Mouse (Mus musculus): ENCODE data around the gene Dock4. TPM values are rescaled to one million over a fixed set of nuclear protein-coding genes. Genes with fewer than 3 reads are reported as not detected.

Gene Dock4
- total RNA-seq, 2 experiments from 2014 or later = 13.9 to 14.8 TPM

GRCm38 (mm10) chr12:40445206-40445605, 546 bp upstream of the Dock4 start:
- Histone ChIP-seq H3K4me3 (peak overlapping the region; percentile 92), H3K27ac (peak overlapping the region; percentile 94)
- TF ChIP-seq CTCF (IDR thresholded peaks at IDR 0.05) = no peak
- no peak for DNase-seq
- intact Hi-C loops (cut with DNase I) = loop anchor here (5.0 kb wide), 1 partner anchor 188 kb away; no protein-coding TSS in a partner anchor

- peak; percentile 17; the same call in 1 of the 2 replicates for TF ChIP-seq CTCF (IDR thresholded peaks at IDR 0.05)
- intact Hi-C loops (cut with DNase I) = loop anchor here (2.0 to 5.0 kb wide), 2 partner anchors 52 to 189 kb away; no protein-coding TSS in a partner anchor
- DNase-seq = peak; percentile 76
These were observed 964 bp downstream of the Dock4 start for GRCm38 (mm10) chr12:40446450-40447381.

DNA sequence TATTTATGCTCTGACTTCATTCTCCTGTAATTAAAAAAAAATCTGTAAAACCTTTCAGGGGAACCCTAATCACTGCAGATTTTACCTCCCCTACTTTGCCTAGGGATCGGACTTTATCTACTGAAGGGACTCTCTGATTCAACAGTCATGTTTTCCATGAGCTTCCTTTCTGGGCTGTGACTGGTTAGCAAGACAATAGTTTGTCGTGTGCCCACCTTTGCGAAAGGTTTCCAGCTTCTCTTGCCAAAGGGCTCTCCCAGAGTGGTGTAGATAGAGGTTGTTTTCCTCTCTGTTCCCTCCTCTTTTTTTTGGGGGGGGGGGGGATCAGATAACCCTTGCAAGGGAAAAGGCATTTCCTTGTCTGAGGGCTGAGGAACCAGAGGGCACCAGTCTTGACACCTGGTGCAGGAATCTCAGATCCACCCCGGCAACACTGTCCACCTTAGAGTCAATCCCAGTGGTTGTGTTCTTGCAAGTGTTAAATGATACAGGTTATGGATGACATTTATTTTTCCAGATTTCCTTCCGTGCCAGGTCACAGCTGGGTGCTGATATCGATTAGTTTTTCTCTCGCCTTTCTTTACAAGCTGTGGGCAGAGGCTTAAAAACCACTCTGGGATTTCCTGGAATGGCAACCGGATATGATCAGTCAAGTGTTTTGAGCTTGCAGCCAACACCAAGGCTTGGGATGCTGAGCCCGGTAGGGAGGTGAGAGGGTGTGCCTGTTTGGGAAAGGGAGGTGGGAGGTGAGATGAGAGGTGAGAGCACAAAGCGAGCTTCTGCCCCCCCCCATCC, 2.0 kb downstream of the Dock4 start:
- Histone ChIP-seq H3K4me3 (peak overlapping the region; percentile 92), H3K27ac (peak overlapping the region; percentile 94)
- intact Hi-C loops (cut with DNase I) = loop anchor here (2.0 to 5.0 kb wide), 2 partner anchors 51 to 190 kb away; no protein-coding TSS in a partner anchor
- no peak for DNase-seq
- no peak for TF ChIP-seq CTCF (IDR thresholded peaks at IDR 0.05)

More at GRCm38 (mm10) chr12:40446450-40447381, 964 bp downstream of the Dock4 start:
- peak overlapping the region; percentile 92 for H3K4me3 ChIP-seq
- peak overlapping the region; percentile 94 for H3K27ac ChIP-seq

- intact Hi-C loops (cut with DNase I) = loop anchor here (5.0 kb wide), 1 partner anchor 192 kb away; no protein-coding TSS in a partner anchor
- DNase-seq = no peak
- no peak for TF ChIP-seq CTCF (IDR thresholded peaks at IDR 0.05)
- Histone ChIP-seq H3K4me3 (no peak overlapping the region), H3K27ac (0 out of 2 replicates have a peak overlapping the region, but pooled peaks have one; percentile 6)
These were observed 3.5 kb downstream of the Dock4 start for GRCm38 (mm10) chr12:40449119-40449795.

GRCm38 (mm10) chr12:40456517-40456916, 10.8 kb downstream of the Dock4 start:
- H3K27ac ChIP-seq = no peak overlapping the region
- no peak overlapping the region for H3K4me3 ChIP-seq
- no peak for DNase-seq
- TF ChIP-seq CTCF (IDR thresholded peaks at IDR 0.05) = no peak
- intact Hi-C loops (cut with DNase I) = no loop called here

GRCm38 (mm10) chr12:40458977-40459376, 13.2 kb downstream of the Dock4 start:
- TF ChIP-seq CTCF (IDR thresholded peaks at IDR 0.05) = no peak
- no peak for DNase-seq
- intact Hi-C loops (cut with DNase I) = no loop called here
- Histone ChIP-seq H3K27ac (peak overlapping the region; percentile 81), H3K4me3 (no peak overlapping the region)

DNA sequence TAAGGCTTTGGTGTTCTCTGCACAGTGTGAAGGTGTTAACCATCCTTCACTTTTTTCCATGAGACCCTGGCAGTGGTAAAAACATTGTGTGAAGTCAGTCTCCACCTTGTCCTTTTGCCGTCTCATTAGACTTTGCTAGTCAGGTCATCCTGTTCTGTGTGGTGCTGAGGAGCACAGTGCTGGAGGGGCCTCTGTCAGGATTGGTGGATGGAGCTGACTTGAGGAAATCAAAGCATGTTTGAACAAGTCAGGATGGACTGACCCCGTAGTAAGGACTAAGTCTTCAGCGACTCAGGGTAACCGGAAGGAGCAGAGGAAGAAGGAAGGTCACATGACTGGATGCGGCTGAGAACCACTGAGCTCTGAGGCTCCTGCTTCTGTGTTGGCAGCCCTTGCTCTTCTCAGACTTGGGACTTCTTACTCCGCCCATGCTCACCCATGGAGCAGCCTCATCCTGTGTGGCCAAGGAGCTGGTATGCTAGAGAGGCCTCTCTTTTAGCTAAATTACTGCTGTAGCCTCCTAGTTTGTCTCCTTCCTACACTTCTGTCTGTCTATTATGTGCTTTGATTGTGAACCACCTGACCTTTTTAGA, 14.0 kb downstream of the Dock4 start:
- intact Hi-C loops (cut with DNase I) = no loop called here
- no peak overlapping the region for H3K4me3 ChIP-seq

DNA sequence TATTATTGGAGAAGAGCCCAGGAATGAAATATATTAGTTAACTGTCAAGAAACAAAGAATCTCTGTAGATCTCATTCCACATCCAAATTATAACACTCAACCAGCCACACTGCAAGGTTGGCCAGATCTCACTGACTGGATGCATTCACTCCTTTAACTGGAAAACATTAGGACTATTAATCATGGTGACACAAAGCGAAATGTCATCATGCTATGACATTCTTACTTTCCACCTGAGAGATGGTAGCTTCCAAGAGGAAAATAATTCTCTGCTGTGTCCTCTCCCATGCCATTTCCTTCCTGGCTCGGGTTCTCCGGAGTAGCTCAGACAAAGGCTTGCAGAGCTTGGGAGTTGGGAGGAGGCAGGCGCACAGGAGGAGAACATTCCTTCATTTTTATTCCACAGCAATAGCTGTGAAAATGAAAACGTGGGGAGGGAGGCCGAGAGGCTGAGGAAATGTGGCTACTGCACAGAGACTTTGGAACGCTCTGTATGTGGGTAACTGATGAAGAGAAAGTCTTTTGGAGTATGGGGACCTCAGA, 17.0 kb downstream of the Dock4 start:
- no peak for TF ChIP-seq CTCF (IDR thresholded peaks at IDR 0.05)
- Histone ChIP-seq H3K27ac (peak overlapping the region; percentile 81), H3K4me3 (peak overlapping the region; percentile 25)
- intact Hi-C loops (cut with DNase I) = no loop called here
- DNase-seq = no peak

More for the DNA sequence above, 14.0 kb downstream of the Dock4 start:
- no peak for TF ChIP-seq CTCF (IDR thresholded peaks at IDR 0.05)
- no peak for DNase-seq
- H3K27ac ChIP-seq = peak overlapping the region; percentile 81

DNA sequence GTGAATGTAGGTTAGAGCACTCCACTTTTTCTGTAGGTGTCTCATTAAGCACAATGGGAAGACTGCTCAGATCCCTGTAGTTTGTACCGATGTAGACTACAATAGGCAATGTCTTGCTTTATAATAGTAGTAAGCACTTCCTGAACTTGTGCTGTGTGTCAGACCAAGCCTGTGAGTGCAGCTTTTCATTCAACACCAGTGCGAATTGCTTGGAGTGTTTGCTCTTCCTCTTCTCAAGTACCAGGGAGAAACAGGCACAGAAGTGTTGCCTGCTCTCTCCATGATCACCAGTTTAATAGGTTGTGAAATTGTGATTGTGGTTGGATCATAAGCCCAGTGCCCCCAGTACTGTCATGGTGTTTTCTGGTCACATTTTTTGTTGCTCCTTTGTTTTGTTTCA, 18.1 kb downstream of the Dock4 start:
- Histone ChIP-seq H3K4me3 (peak overlapping the region; percentile 46), H3K27ac (peak overlapping the region; percentile 81)
- DNase-seq = no peak
- intact Hi-C loops (cut with DNase I) = no loop called here
- TF ChIP-seq CTCF (IDR thresholded peaks at IDR 0.05) = no peak

GRCm38 (mm10) chr12:40464282-40464681, 18.5 kb downstream of the Dock4 start:
- H3K4me3 ChIP-seq = peak overlapping the region; percentile 46
- intact Hi-C loops (cut with DNase I) = no loop called here
- peak overlapping the region; percentile 81 for H3K27ac ChIP-seq
- TF ChIP-seq CTCF (IDR thresholded peaks at IDR 0.05) = no peak
- peak; percentile 78 for DNase-seq

- no peak overlapping the region for H3K27ac ChIP-seq
- no peak for TF ChIP-seq CTCF (IDR thresholded peaks at IDR 0.05)
- no peak for DNase-seq
- no peak overlapping the region for H3K4me3 ChIP-seq
- intact Hi-C loops (cut with DNase I) = no loop called here
These were observed 22.5 kb downstream of the Dock4 start for GRCm38 (mm10) chr12:40468235-40468634.

All from gastrocnemius, adult 2 months (tissue).